Mouse (Mus musculus) hindbrain, postnatal 0 days (tissue): Measurements from ENCODE around the gene Spry2. TPM values are rescaled to one million over a fixed set of nuclear protein-coding genes. Genes with fewer than 3 reads are reported as not detected.

ENCODE experiments used
- ATAC-seq: fragments of 200-750 bp; cut with Nextera tagmentation; 2 replicates; pipeline ENCODE4 v1.8.0; 2017; ENCODE audit warnings: mild to moderate bottlenecking, moderate TSS enrichment, moderate library complexity
- DNase-seq: peaks from one replicate; pipeline ENCODE4 v3.0.0-alpha.2; 2015; ENCODE audit warnings: low spot score
- H3K27ac ChIP-seq: fragments of 300-500 bp; sonication (generic); 2 replicates; pipeline ENCODE4 v1.5.1; 2014; ENCODE audit warnings: mild to moderate bottlenecking
- H3K27me3 ChIP-seq: fragments of 300-500 bp; sonication (generic); 2 replicates; pipeline ENCODE4 v1.6.1; 2014; ENCODE audit warnings: low read length, mixed read lengths; ENCODE audit not compliant: insufficient read depth
- H3K36me3 ChIP-seq: fragments of 300-500 bp; sonication (generic); 2 replicates; pipeline ENCODE4 v1.6.1; 2014; ENCODE audit warnings: low read length, mixed read lengths; ENCODE audit not compliant: insufficient read depth
- H3K4me1 ChIP-seq: fragments of 300-500 bp; sonication (generic); 2 replicates; pipeline ENCODE4 v1.6.1; 2014; ENCODE audit warnings: antibody characterized with exemption, low read length, mixed read lengths; ENCODE audit not compliant: insufficient read depth
- H3K4me2 ChIP-seq: fragments of 300-500 bp; sonication (generic); 2 replicates; pipeline ENCODE4 v1.6.1; 2014; ENCODE audit warnings: low read depth, mild to moderate bottlenecking, low read length, moderate library complexity, mixed read lengths
- H3K4me3 ChIP-seq: fragments of 300-500 bp; sonication (generic); 2 replicates; pipeline ENCODE4 v1.5.1; 2014; ENCODE audit warnings: low read length
- H3K9ac ChIP-seq: fragments of 300-500 bp; sonication (generic); replicated peaks from 2 replicates; pipeline ENCODE4 v1.6.1; 2014; ENCODE audit warnings: mild to moderate bottlenecking, low read length, moderate library complexity, mixed read lengths
- H3K9me3 ChIP-seq: fragments of 300-500 bp; sonication (generic); 2 replicates; pipeline ENCODE4 v1.6.1; 2016; ENCODE audit warnings: low read length, mixed read lengths
- CTCF ChIP-seq: IDR thresholded peaks from 2 replicates; pipeline ENCODE4 v1.5.1; 2016; ENCODE audit warnings: antibody characterized with exemption, control low read depth, low read depth
- WGBS: fragments of 180-500 bp; shearing (Covaris S2); extraction: QIAGEN DNeasy Blood & Tissue Kit; methylation state at CpG from one replicate; pipeline ENCODE4 v1.1.7; 2014; 5-methylcytosine and 5-hydroxymethylcytosine counted together
- polyA plus RNA-seq: library from polyadenylated mRNA; unstranded; fragments of >200 nt; fragmentation: Nextera tagmentation; extraction: Ambion mirVana; gene quantifications from 2 replicates; pipeline ENCODE4 v1.2.1, GENCODE M21; 2015
- total RNA-seq: library from RNA; depleted of rRNA; stranded (reverse); fragments of >200 nt; gene quantifications from 2 replicates; pipeline ENCODE4 v1.2.3, GENCODE M21; 2014; rRNA removed

The Spry2 gene
- total RNA-seq (33.5 and 38.4 TPM in 2 replicates), polyA plus RNA-seq (61.7 and 71.4 TPM in 2 replicates)

GRCm38 (mm10) chr14:105896791-105897568 is at the start of gene Spry2:
TSS of gene Spry2 (minus strand) at chr14:105896819.
- Histone ChIP-seq H3K4me2 (peak within 1 kb of the TSS; percentile 99), H3K4me3 (peak within 1 kb of the TSS; percentile 71), H3K4me1 (peaks cover 5% of the 10 kb centered on the region), H3K27ac (peak within 1 kb of the TSS; percentile 94), H3K9ac (peak within 1 kb of the TSS; percentile 93), H3K36me3 (no peaks in the 10 kb centered on the region), H3K27me3 (no peaks in the 10 kb centered on the region), H3K9me3 (no peaks in the 10 kb centered on the region)
- TF ChIP-seq CTCF: no peak
- ATAC-seq (peak; percentile 95), DNase-seq (peak; percentile 97)
- whole genome bisulfite sequencing: under 1% methylated on average over 50 of the region's 89 CpGs

- no peak for TF ChIP-seq CTCF
- ATAC-seq: no peak
- H3K27ac ChIP-seq: no peak overlapping the region
- H3K9ac ChIP-seq: no peak overlapping the region
- no peaks in the 10 kb centered on the region for H3K4me1 ChIP-seq
- no peaks in the 10 kb centered on the region for H3K27me3 ChIP-seq
- 71% methylated on average over 9 of the region's 9 CpGs for WGBS
- H3K4me2 ChIP-seq: no peak overlapping the region
- DNase-seq: no peak
- no peaks in the 10 kb centered on the region for H3K36me3 ChIP-seq
- no peaks in the 10 kb centered on the region for H3K9me3 ChIP-seq
- H3K4me3 ChIP-seq: no peak overlapping the region
Observed at GRCm38 (mm10) chr14:105941353-105941752, 44.7 kb upstream of the Spry2 start.

- no peak overlapping the region for H3K27ac ChIP-seq
- no peak overlapping the region for H3K4me2 ChIP-seq
- peaks cover 7% of the 10 kb centered on the region; the same call in 1 of the 2 replicates for H3K4me1 ChIP-seq
- no peaks in the 10 kb centered on the region for H3K27me3 ChIP-seq
- no peaks in the 10 kb centered on the region for H3K36me3 ChIP-seq
- TF ChIP-seq CTCF: no peak
- WGBS: 90% methylated on average over 9 of the region's 9 CpGs
- no peaks in the 10 kb centered on the region for H3K9me3 ChIP-seq
- DNase-seq (no peak), ATAC-seq (no peak)
- H3K4me3 ChIP-seq: no peak overlapping the region
- H3K9ac ChIP-seq: no peak overlapping the region
Observed at GRCm38 (mm10) chr14:105926726-105927125, 30.1 kb upstream of the Spry2 start.

GRCm38 (mm10) chr14:105925305-105925704 is 28.7 kb upstream of the Spry2 start:
- Histone ChIP-seq H3K4me1 (peaks cover 7% of the 10 kb centered on the region; the same call in 1 of the 2 replicates), H3K9ac (no peak overlapping the region), H3K27me3 (no peaks in the 10 kb centered on the region), H3K36me3 (no peaks in the 10 kb centered on the region), H3K27ac (no peak overlapping the region), H3K9me3 (no peaks in the 10 kb centered on the region), H3K4me3 (no peak overlapping the region), H3K4me2 (no peak overlapping the region)
- no peak for DNase-seq
- no peak for ATAC-seq
- TF ChIP-seq CTCF: no peak
- 93% methylated on average over 2 of the region's 2 CpGs for WGBS

GRCm38 (mm10) chr14:105924712-105925111 is 28.1 kb upstream of the Spry2 start:
- H3K4me1 ChIP-seq: peaks cover 7% of the 10 kb centered on the region; the same call in 1 of the 2 replicates
- 38% methylated on average over 1 of the region's 1 CpGs for WGBS
- H3K4me2 ChIP-seq: no peak overlapping the region
- no peak overlapping the region for H3K4me3 ChIP-seq
- no peak overlapping the region for H3K27ac ChIP-seq
- peak; percentile 67 for TF ChIP-seq CTCF
- peak; percentile 77 for DNase-seq
- no peak overlapping the region for H3K9ac ChIP-seq
- H3K27me3 ChIP-seq: no peaks in the 10 kb centered on the region
- ATAC-seq: 0 out of 2 replicates have a peak, but pooled peaks have one; percentile 47
- H3K36me3 ChIP-seq: no peaks in the 10 kb centered on the region
- no peaks in the 10 kb centered on the region for H3K9me3 ChIP-seq

- Histone ChIP-seq H3K9ac (no peak overlapping the region), H3K4me2 (0 out of 2 replicates have a peak overlapping the region, but pooled peaks have one; percentile 6), H3K27ac (no peak overlapping the region), H3K27me3 (no peaks in the 10 kb centered on the region), H3K36me3 (no peaks in the 10 kb centered on the region), H3K9me3 (no peaks in the 10 kb centered on the region), H3K4me1 (peaks cover 7% of the 10 kb centered on the region; the same call in 1 of the 2 replicates), H3K4me3 (no peak overlapping the region)
- ATAC-seq: no peak; the same call in 1 of the 2 replicates
- peak; percentile 3 for DNase-seq
- 18% methylated on average over 8 of the region's 8 CpGs for WGBS
- no peak for TF ChIP-seq CTCF
Observed at GRCm38 (mm10) chr14:105922874-105923273, 26.3 kb upstream of the Spry2 start.

- WGBS: 25% methylated on average over 5 of the region's 5 CpGs
- no peak overlapping the region for H3K4me3 ChIP-seq
- TF ChIP-seq CTCF: no peak
- H3K4me2 ChIP-seq: no peak overlapping the region
- peaks cover 7% of the 10 kb centered on the region; the same call in 1 of the 2 replicates for H3K4me1 ChIP-seq
- DNase-seq: no peak
- ATAC-seq: no peak
- no peak overlapping the region for H3K9ac ChIP-seq
- H3K27me3 ChIP-seq: no peaks in the 10 kb centered on the region
- no peaks in the 10 kb centered on the region for H3K36me3 ChIP-seq
- H3K27ac ChIP-seq: no peak overlapping the region
- no peaks in the 10 kb centered on the region for H3K9me3 ChIP-seq
Observed at GRCm38 (mm10) chr14:105922427-105922826, 25.8 kb upstream of the Spry2 start.
